Comparison of ENCODE assay signal across 8 mouse cellular contexts in the genomic region with DNA sequence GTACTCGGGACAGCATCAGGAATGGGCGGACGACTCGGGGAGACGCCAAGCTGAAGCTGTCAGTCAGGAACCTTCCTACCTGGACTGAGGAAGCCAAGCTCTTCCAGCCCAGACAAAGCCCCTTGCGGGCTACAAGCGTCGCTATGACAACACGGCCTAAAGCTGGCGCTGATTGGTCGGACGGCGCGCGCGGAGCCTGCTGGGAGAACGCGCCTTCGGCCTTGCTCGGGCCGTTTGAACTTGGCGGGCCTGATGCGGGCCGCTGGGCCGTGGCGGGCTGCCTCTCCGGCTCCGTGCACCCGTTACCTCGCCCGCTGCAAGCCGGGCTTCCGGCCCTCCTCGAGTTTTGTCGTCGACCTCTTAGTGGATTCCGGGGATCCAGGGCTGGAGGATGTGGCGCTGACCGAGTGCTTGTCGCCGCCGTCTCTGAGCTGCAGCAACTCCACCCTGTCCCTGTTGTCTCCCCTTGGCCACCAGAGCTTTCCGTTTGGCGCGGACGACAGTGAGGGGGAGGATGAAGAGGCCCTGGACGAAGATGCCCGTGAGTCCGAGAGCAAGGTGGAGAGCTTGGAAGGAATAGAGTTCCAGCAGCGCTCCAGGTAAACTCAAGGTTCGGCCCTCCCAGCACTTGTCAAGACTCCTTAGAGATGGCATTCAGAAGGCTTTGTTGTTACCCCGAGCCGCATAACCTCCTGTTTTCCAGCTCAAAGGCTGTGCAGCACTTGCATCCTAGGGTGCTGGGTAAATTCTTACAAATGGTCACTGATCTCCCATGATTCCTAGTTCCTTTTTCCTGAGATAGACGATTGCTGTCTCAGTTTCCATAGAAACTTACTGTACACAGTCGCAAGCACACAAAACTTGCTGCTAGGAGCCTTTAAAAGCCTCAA. TPM values are rescaled to one million over a fixed set of nuclear protein-coding genes. Genes with fewer than 3 reads are reported as not detected.
DNase-seq lines count a peak whose midpoint lies in the region; ATAC-seq lines count a peak whose summit lies in the region.

A gene (plus strand): TSS at position 202 of the 890 bp plus-strand sequence.

- DNase-seq in MEL-GATA-1-ER (ENCODE audit: extremely low read depth, low read depth): peak; percentile 82
- peak; percentile 86 for DNase-seq in cerebellum, adult 8-10 months
- DNase-seq in hindbrain, embryonic 11.5 days (ENCODE audit: low spot score): peak; percentile 96
- DNase-seq in layer of hippocampus, postnatal 10 days (ENCODE audit: low spot score in 2 of 2): peak; percentile 87 to 90
- DNase-seq in lung, postnatal 10 days: peak; percentile 94
- peak; percentile 90 for DNase-seq in ovary, postnatal 36 days (ENCODE audit: low spot score)
- peak; percentile 88 for DNase-seq in thymus, postnatal 25 days

- no peaks in the 10 kb centered on the region for H3K4me1 ChIP-seq in hindbrain, embryonic 11.5 days (replicated peaks; ENCODE audit: control insufficient read depth, insufficient read depth, low read length)

- H3K9ac ChIP-seq in hindbrain, embryonic 11.5 days (ENCODE audit: low read depth, low read length): peak within 1 kb of the TSS; percentile 92

- H3K9me3 ChIP-seq in hindbrain, embryonic 11.5 days (ENCODE audit: control insufficient read depth, low read length): no peaks in the 10 kb centered on the region

- H3K4me3 ChIP-seq in hindbrain, embryonic 11.5 days (ENCODE audit: low read depth, low read length): peak within 1 kb of the TSS; percentile 83

- peak within 1 kb of the TSS; percentile 84 for H3K27ac ChIP-seq in hindbrain, embryonic 11.5 days (ENCODE audit: low read depth, low read length)

- ATAC-seq in frontal cortex, adult (ENCODE audit: low TSS enrichment): peak; percentile 98
- peak; percentile 99 for ATAC-seq in hindbrain, embryonic 11.5 days (ENCODE audit: low FRiP score)

- under 1% methylated on average over 52 of the region's 55 CpGs for WGBS in hindbrain, embryonic 11.5 days

- H3K36me3 ChIP-seq in hindbrain, embryonic 11.5 days (ENCODE audit: control insufficient read depth, insufficient read depth, low read length): no peaks in the 10 kb centered on the region

- peak within 1 kb of the TSS; percentile 67 for H3K4me2 ChIP-seq in hindbrain, embryonic 11.5 days (replicated peaks; ENCODE audit: low read depth, low read length)

- H3K27me3 ChIP-seq in hindbrain, embryonic 11.5 days (ENCODE audit: control insufficient read depth, insufficient read depth, low read length): no peaks in the 10 kb centered on the region

RNA-seq across cellular contexts. Expression of the gene that starts here (rescaled TPM):
- polyA plus RNA-seq in hindbrain, embryonic 11.5 days (2014; fragmentation: Nextera tagmentation; extraction: Ambion mirVana): 57.4 and 65.0 TPM in 2 replicates
- 10 to 100 TPM; 24.3 to 25.5 TPM for total RNA-seq in layer of hippocampus, postnatal 10 days (2021)

Comparison
In these comparisons a context has a peak if more than half of its experiments do, and no peak if none do; other contexts are left out.
1. Peak in every context shown above with its lines: DNase-seq, ATAC-seq, H3K4me3 ChIP-seq and H3K27ac ChIP-seq.